ENCODE assay signal across 8 mouse cellular contexts in the genomic region with DNA sequence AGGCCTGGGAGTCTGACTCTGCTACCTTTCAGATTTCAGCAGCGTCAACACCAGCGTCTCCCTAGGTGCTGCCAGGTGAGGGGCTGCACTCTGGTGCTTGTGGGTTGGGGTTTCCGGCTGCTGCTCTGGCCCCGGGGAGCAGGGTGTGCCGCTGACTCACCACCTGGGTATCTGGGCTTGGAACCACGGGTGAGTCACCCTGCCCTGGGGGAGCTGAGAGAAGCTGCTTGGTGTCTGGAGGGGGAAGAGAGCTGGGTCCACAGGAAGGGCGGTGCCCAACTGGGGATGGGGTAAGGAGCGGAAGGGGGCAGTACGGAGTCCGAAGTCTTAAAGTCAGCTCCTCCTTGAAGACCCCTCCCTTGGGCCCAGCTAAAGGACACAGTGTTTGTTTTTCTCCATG. TPM values are rescaled to one million over a fixed set of nuclear protein-coding genes. Genes with fewer than 3 reads are reported as not detected.
DNase-seq lines count a peak whose midpoint lies in the region; ATAC-seq and TF ChIP-seq lines count a peak whose summit lies in the region.

No protein-coding gene starts in this region.

- H3K4me2 ChIP-seq in intestine, postnatal 0 days (replicated peaks; ENCODE audit: low read depth): no peak overlapping the region

- DNase-seq in ovary, adult 18-20 months (ENCODE audit: low spot score): peak; percentile 76
- no peak for DNase-seq in ovary, postnatal 10 days (ENCODE audit: low spot score)
- DNase-seq in lung, postnatal 14 days: peak; percentile 71
- no peak for DNase-seq in right cerebral cortex, postnatal 10 days (ENCODE audit: low spot score in 2 of 2)
- no peak for DNase-seq in layer of hippocampus, adult 11-12 months (ENCODE audit: low spot score)

- no peaks in the 10 kb centered on the region for H3K36me3 ChIP-seq in intestine, postnatal 0 days (ENCODE audit: control insufficient read depth, insufficient read depth)
- H3K36me3 ChIP-seq in testis, adult 2 months (ENCODE audit: control insufficient read depth, insufficient read depth, low read length): no peaks in the 10 kb centered on the region

- no peak overlapping the region for H3K9ac ChIP-seq in intestine, postnatal 0 days (ENCODE audit: low read depth, low read length)

- peaks cover 7% of the 10 kb centered on the region for H3K4me1 ChIP-seq in intestine, postnatal 0 days (replicated peaks; ENCODE audit: control insufficient read depth, insufficient read depth, low read length)
- H3K4me1 ChIP-seq in testis, adult 2 months (ENCODE audit: control insufficient read depth, insufficient read depth, low read length): peaks cover 14% of the 10 kb centered on the region

- TF ChIP-seq POLR2A in testis, adult 2 months (IDR thresholded peaks at IDR 0.05; ENCODE audit: control insufficient read depth, low read depth, low read length): no peak

- no peaks in the 10 kb centered on the region for H3K27me3 ChIP-seq in intestine, postnatal 0 days (replicated peaks; ENCODE audit: control insufficient read depth, insufficient read depth, low read length)
- H3K27me3 ChIP-seq in testis, adult 2 months (ENCODE audit: control insufficient read depth, insufficient read depth, low read length): no peaks in the 10 kb centered on the region

- TF ChIP-seq CTCF in intestine, postnatal 0 days (IDR thresholded peaks at IDR 0.05; ENCODE audit: low read depth): no peak
- no peak for TF ChIP-seq CTCF in testis, adult 2 months (IDR thresholded peaks at IDR 0.05; ENCODE audit: control insufficient read depth, insufficient read depth, insufficient replicate concordance, low read depth, low read length)

- H3K4me3 ChIP-seq in intestine, postnatal 0 days (ENCODE audit: low read depth, low read length): no peak overlapping the region
- H3K4me3 ChIP-seq in testis, adult 2 months (ENCODE audit: control insufficient read depth, low read depth, low read length): no peak overlapping the region

- H3K27ac ChIP-seq in intestine, postnatal 0 days (ENCODE audit: low read depth, low read length): peak overlapping the region; percentile 35; the same call in 1 of the 2 replicates
- H3K27ac ChIP-seq in testis, adult 2 months (ENCODE audit: control insufficient read depth, insufficient read depth, low read depth, low read length): peak overlapping the region; percentile 44; the same call in 1 of the 2 replicates

- 19% methylated on average over 10 of the region's 10 CpGs for WGBS in intestine, postnatal 0 days

- ATAC-seq in erythroblast, adult 5-6 weeks (replicated peaks; ENCODE audit: low FRiP score, poor library complexity, severe bottlenecking): peak; percentile 38; the same call in 1 of the 2 replicates
- peak; percentile 85 for ATAC-seq in intestine, postnatal 0 days

- H3K9me3 ChIP-seq in intestine, postnatal 0 days (ENCODE audit: control insufficient read depth): no peaks in the 10 kb centered on the region

RNA-seq across cellular contexts. Expression of a gene that starts 3.1 kb away (rescaled TPM):
- not detected in 2 replicates for total RNA-seq in erythroblast, adult 5-6 weeks (2015; ENCODE audit: low replicate concordance)
- not detected in 2 replicates for total RNA-seq in erythroblast, adult 5-6 weeks (2017; ENCODE audit: low replicate concordance)
- polyA plus RNA-seq in intestine, postnatal 0 days (2015; fragmentation: Nextera tagmentation; extraction: Ambion mirVana): not detected in 2 replicates
- not detected in 2 replicates for polyA plus RNA-seq in testis, adult 2 months (2012; rRNA removed)

RNA-seq across cellular contexts. Expression of a gene that starts 14.8 kb away (rescaled TPM):
- total RNA-seq in erythroblast, adult 5-6 weeks (2015; ENCODE audit: low replicate concordance): not detected in 2 replicates
- not detected in 2 replicates for total RNA-seq in erythroblast, adult 5-6 weeks (2017; ENCODE audit: low replicate concordance)
- polyA plus RNA-seq in intestine, postnatal 0 days (2015; fragmentation: Nextera tagmentation; extraction: Ambion mirVana): not detected in 2 replicates
- polyA plus RNA-seq in testis, adult 2 months (2012; rRNA removed): not detected in 2 replicates

RNA-seq across cellular contexts. Expression of a gene that starts 16.7 kb away (rescaled TPM):
- total RNA-seq in erythroblast, adult 5-6 weeks (2015; ENCODE audit: low replicate concordance): 64.0 and 136 TPM in 2 replicates
- total RNA-seq in erythroblast, adult 5-6 weeks (2017; ENCODE audit: low replicate concordance): 89.5 and 104 TPM in 2 replicates
- 8.6 and 8.7 TPM in 2 replicates for polyA plus RNA-seq in intestine, postnatal 0 days (2015; fragmentation: Nextera tagmentation; extraction: Ambion mirVana)
- 0.96 and 1.9 TPM in 2 replicates for polyA plus RNA-seq in testis, adult 2 months (2012; rRNA removed)

RNA-seq across cellular contexts. Expression of a gene that starts 21.4 kb away (rescaled TPM):
- not detected in 2 replicates for total RNA-seq in erythroblast, adult 5-6 weeks (2015; ENCODE audit: low replicate concordance)
- not detected in 2 replicates for total RNA-seq in erythroblast, adult 5-6 weeks (2017; ENCODE audit: low replicate concordance)
- polyA plus RNA-seq in intestine, postnatal 0 days (2015; fragmentation: Nextera tagmentation; extraction: Ambion mirVana): 4.1 and 5.6 TPM in 2 replicates
- not detected in 2 replicates for polyA plus RNA-seq in testis, adult 2 months (2012; rRNA removed)

RNA-seq across cellular contexts. Expression of a gene that starts 25.8 kb away (rescaled TPM):
- total RNA-seq in erythroblast, adult 5-6 weeks (2015; ENCODE audit: low replicate concordance): 246 and 247 TPM in 2 replicates
- 99.2 and 118 TPM in 2 replicates for total RNA-seq in erythroblast, adult 5-6 weeks (2017; ENCODE audit: low replicate concordance)
- 374 and 424 TPM in 2 replicates for polyA plus RNA-seq in intestine, postnatal 0 days (2015; fragmentation: Nextera tagmentation; extraction: Ambion mirVana)
- polyA plus RNA-seq in testis, adult 2 months (2012; rRNA removed): 13.0 and 20.8 TPM in 2 replicates

Comparison
In these comparisons a context has a peak if more than half of its experiments do, and no peak if none do; other contexts are left out.
1. DNase-seq: peak in ovary, adult 18-20 months (single experiment) and lung, postnatal 14 days (single experiment); none in ovary, postnatal 10 days (single experiment), right cerebral cortex, postnatal 10 days (0 of 2) and layer of hippocampus, adult 11-12 months (single experiment).